ENCODE assay signal across 8 mouse cellular contexts in genomic region chr7:120327220-120328073, GRCm38 (mm10). TPM values are rescaled to one million over a fixed set of nuclear protein-coding genes. Genes with fewer than 3 reads are reported as not detected.
DNase-seq lines count a peak whose midpoint lies in the region; ATAC-seq lines count a peak whose summit lies in the region.

No protein-coding gene starts in this region.

- H3K27ac ChIP-seq in heart, embryonic 15.5 days, result no peak overlapping the region
- no peak overlapping the region for H3K27ac ChIP-seq in liver, embryonic 13.5 days
- H3K27ac ChIP-seq in neural tube, embryonic 15.5 days (replicated peaks), result no peak overlapping the region

- peak; percentile 15 to 65 for DNase-seq in adrenal gland, adult (ENCODE audit: inconsistent age in 2 of 2, low spot score in 1 of 2)
- DNase-seq in adrenal gland, adult 8-10 months, result no peak
- DNase-seq in embryo, embryonic 10.5 days (ENCODE audit: low spot score), result peak; percentile 68
- DNase-seq in kidney, postnatal 25 days, result peak; percentile 40 to 48
- no peak for DNase-seq in liver, embryonic 13.5 days
- no peak for DNase-seq in thymus, postnatal 14 days

- peaks cover 3% of the 10 kb centered on the region; the same call in 1 of the 2 replicates for H3K27me3 ChIP-seq in heart, embryonic 15.5 days
- H3K27me3 ChIP-seq in liver, embryonic 13.5 days, result no peaks in the 10 kb centered on the region
- no peaks in the 10 kb centered on the region for H3K27me3 ChIP-seq in neural tube, embryonic 15.5 days (replicated peaks)

- H3K4me2 ChIP-seq in heart, embryonic 15.5 days, result peak overlapping the region; percentile 62
- H3K4me2 ChIP-seq in liver, embryonic 13.5 days, result peak overlapping the region; percentile 32; the same call in 1 of the 2 replicates
- H3K4me2 ChIP-seq in neural tube, embryonic 15.5 days, result peak overlapping the region; percentile 67

- H3K4me1 ChIP-seq in heart, embryonic 15.5 days (replicated peaks), result peaks cover 6% of the 10 kb centered on the region
- no peaks in the 10 kb centered on the region for H3K4me1 ChIP-seq in liver, embryonic 13.5 days (replicated peaks)
- peaks cover 8% of the 10 kb centered on the region for H3K4me1 ChIP-seq in neural tube, embryonic 15.5 days

- H3K9ac ChIP-seq in heart, embryonic 15.5 days, result 0 out of 2 replicates have a peak overlapping the region, but pooled peaks have one; percentile 7
- no peak overlapping the region for H3K9ac ChIP-seq in liver, embryonic 13.5 days
- H3K9ac ChIP-seq in neural tube, embryonic 15.5 days (replicated peaks), result no peak overlapping the region

- ATAC-seq in heart, embryonic 15.5 days (replicated peaks; ENCODE audit: insufficient number of reproducible peaks, insufficient read depth, low FRiP score, low read depth), result no peak
- ATAC-seq in liver, embryonic 13.5 days (ENCODE audit: low read depth), result no peak
- ATAC-seq in neural tube, embryonic 15.5 days (ENCODE audit: low FRiP score), result peak; percentile 53; the same call in 1 of the 2 replicates

- 17% methylated on average over 22 of the region's 22 CpGs for WGBS in heart, embryonic 15.5 days
- WGBS in liver, embryonic 13.5 days (ENCODE audit: insufficient replicate concordance), result 16% methylated on average over 22 of the region's 22 CpGs
- 15% methylated on average over 22 of the region's 22 CpGs for WGBS in neural tube, embryonic 15.5 days

- H3K36me3 ChIP-seq in heart, embryonic 15.5 days, result no peaks in the 10 kb centered on the region
- H3K36me3 ChIP-seq in liver, embryonic 13.5 days, result no peaks in the 10 kb centered on the region
- H3K36me3 ChIP-seq in neural tube, embryonic 15.5 days, result no peaks in the 10 kb centered on the region

- H3K4me3 ChIP-seq in heart, embryonic 15.5 days, result peak overlapping the region; percentile 25
- 0 out of 2 replicates have a peak overlapping the region, but pooled peaks have one; percentile 8 for H3K4me3 ChIP-seq in liver, embryonic 13.5 days (replicated peaks)
- peak overlapping the region; percentile 32 for H3K4me3 ChIP-seq in neural tube, embryonic 15.5 days (replicated peaks)

- H3K9me3 ChIP-seq in heart, embryonic 15.5 days (replicated peaks), result no peaks in the 10 kb centered on the region
- no peaks in the 10 kb centered on the region for H3K9me3 ChIP-seq in liver, embryonic 13.5 days (replicated peaks)
- H3K9me3 ChIP-seq in neural tube, embryonic 15.5 days (replicated peaks), result no peaks in the 10 kb centered on the region

RNA-seq across cellular contexts. Expression of gene Abca15, which starts 1.0 kb away (rescaled TPM):
- not detected for total RNA-seq in adrenal gland, adult 8-10 months (2022)
- 0.15 TPM in 1 of 2 replicates, not detected in the other for polyA plus RNA-seq in heart, embryonic 15.5 days (2015; fragmentation: Nextera tagmentation; extraction: Ambion mirVana)
- not detected in 2 replicates for polyA plus RNA-seq in liver, embryonic 13.5 days (2015; fragmentation: Nextera tagmentation; extraction: Ambion mirVana)
- 0.27 TPM in 1 of 2 replicates, not detected in the other for polyA plus RNA-seq in neural tube, embryonic 15.5 days (2015; fragmentation: Nextera tagmentation; extraction: Ambion mirVana)

Comparison
In these comparisons a context has a peak if more than half of its experiments do, and no peak if none do; other contexts are left out.
1. DNase-seq: peak in adrenal gland, adult (2 of 2), embryo, embryonic 10.5 days (single experiment) and kidney, postnatal 25 days (2 of 2); none in adrenal gland, adult 8-10 months (single experiment), liver, embryonic 13.5 days (single experiment) and thymus, postnatal 14 days (single experiment).
2. Peak in every context shown above with its lines, with median percentiles within 50 percentile points of each other: H3K4me2 ChIP-seq and H3K4me3 ChIP-seq.